Mouse (Mus musculus): ENCODE measurements around the gene Ch25h. TPM values are rescaled to one million over a fixed set of nuclear protein-coding genes. Genes with fewer than 3 reads are reported as not detected.

The Ch25h gene
- 1.2 and 1.6 TPM in 2 replicates for total RNA-seq (2014; rRNA removed)
- polyA plus RNA-seq (2015; fragmentation: Nextera tagmentation; extraction: Ambion mirVana) = 0.76 and 0.96 TPM in 2 replicates

DNA sequence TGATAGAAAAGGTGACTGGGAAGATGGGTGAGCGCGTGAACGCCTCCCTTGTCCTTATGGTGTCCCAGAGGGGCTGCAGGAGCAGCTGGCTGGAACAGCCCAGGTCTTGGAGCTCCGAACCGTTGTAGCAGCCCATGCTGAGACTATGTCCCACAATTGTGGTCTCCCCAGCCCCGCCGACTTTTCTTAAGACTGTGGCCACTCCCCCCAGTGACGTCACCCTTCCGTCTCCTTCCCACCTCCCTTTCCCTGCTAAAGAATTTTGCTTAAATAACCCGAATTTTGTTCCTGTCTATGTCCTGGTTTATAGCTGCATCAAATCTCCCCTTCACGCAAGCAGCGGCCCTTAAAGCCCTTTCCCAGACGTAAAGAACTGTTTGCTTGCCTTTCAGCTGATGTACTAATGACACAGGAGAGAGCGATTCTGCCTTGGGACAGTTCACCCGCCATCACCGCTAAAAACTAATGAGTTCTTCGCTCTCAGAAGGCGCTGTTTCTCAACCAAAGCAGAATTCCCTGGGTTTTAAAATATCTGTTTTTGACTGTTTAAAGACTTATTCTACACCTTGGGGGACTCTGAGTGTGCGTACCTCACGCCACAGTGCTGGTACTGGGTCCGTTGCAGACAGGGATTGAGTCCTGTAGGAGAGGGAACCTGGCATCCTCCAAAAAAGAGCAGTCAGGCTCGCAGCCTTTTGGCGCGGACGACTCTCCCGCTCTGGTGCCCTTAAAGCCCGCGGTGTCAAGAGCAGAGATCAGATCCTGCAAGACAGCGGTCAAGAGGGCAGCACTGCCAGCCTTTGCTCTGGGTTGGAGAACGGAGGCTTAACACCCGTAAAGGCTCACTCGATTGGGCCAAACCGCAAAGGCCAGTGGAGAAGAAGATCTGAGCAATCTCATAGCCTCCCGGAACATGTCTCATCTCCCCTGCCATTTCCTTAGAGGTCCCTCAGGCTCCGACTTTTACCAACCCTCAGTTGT is at the start of gene Ch25h:
Ch25h (minus strand) TSS at position 174 of the 981 bp plus-strand sequence.
- 0 out of 2 replicates have a peak, but pooled peaks cover 11% of the 10 kb centered on the region for H3K27me3 ChIP-seq (ENCODE audit: insufficient read depth, low read length)
- WGBS = 3% methylated on average over 35 of the region's 35 CpGs
- no peak for TF ChIP-seq CTCF (IDR thresholded peaks at IDR 0.05; ENCODE audit: low read depth)
- H3K36me3 ChIP-seq (ENCODE audit: insufficient read depth, low read length) = no peaks in the 10 kb centered on the region
- H3K4me3 ChIP-seq (ENCODE audit: low read length) = peak within 1 kb of the TSS; percentile 48
- DNase-seq (ENCODE audit: low spot score) = peak; percentile 57
- H3K4me2 ChIP-seq (ENCODE audit: low read depth, low read length) = peak within 1 kb of the TSS; percentile 89
- no peaks in the 10 kb centered on the region for H3K9me3 ChIP-seq (ENCODE audit: low read length)
- peak within 1 kb of the TSS; percentile 50; the same call in 1 of the 2 replicates for H3K9ac ChIP-seq (replicated peaks; ENCODE audit: low read length)
- no peaks in the 10 kb centered on the region for H3K4me1 ChIP-seq (ENCODE audit: insufficient read depth, low read length)
- no peak within 1 kb of the TSS for H3K27ac ChIP-seq
- ATAC-seq = peak; percentile 84

DNA sequence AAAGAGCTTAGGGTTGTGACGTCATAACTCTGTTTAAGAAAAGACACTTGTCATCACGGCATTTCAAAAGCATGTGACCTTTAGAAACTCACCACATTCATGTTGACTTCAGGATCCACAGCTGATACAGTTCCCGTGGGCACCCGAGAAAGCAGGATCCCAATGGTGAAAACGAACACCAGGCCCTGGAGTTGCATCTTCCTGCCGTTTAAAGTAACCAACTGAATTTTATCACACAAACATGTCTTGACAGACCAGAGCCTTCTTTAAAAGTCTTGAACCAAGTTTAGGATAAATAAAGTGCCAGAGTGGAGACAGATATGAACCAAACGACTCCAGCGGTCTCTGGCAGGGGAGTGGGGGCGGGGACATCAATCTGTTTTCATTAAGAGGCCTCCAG is 49.7 kb upstream of the Ch25h start:
- H3K4me2 ChIP-seq (ENCODE audit: low read depth, low read length) = no peak overlapping the region
- no peak overlapping the region for H3K27ac ChIP-seq
- H3K4me3 ChIP-seq (ENCODE audit: low read length) = no peak overlapping the region
- no peak for TF ChIP-seq CTCF (IDR thresholded peaks at IDR 0.05; ENCODE audit: low read depth)
- no peaks in the 10 kb centered on the region; the same call in 1 of the 2 replicates for H3K4me1 ChIP-seq (ENCODE audit: insufficient read depth, low read length)
- WGBS = 71% methylated on average over 9 of the region's 9 CpGs
- DNase-seq (ENCODE audit: low spot score) = no peak
- H3K36me3 ChIP-seq (ENCODE audit: insufficient read depth, low read length) = no peaks in the 10 kb centered on the region
- no peaks in the 10 kb centered on the region for H3K9me3 ChIP-seq (ENCODE audit: low read length)
- H3K27me3 ChIP-seq (ENCODE audit: insufficient read depth, low read length) = no peaks in the 10 kb centered on the region
- no peak for ATAC-seq
- no peak overlapping the region for H3K9ac ChIP-seq (replicated peaks; ENCODE audit: low read length)

DNA sequence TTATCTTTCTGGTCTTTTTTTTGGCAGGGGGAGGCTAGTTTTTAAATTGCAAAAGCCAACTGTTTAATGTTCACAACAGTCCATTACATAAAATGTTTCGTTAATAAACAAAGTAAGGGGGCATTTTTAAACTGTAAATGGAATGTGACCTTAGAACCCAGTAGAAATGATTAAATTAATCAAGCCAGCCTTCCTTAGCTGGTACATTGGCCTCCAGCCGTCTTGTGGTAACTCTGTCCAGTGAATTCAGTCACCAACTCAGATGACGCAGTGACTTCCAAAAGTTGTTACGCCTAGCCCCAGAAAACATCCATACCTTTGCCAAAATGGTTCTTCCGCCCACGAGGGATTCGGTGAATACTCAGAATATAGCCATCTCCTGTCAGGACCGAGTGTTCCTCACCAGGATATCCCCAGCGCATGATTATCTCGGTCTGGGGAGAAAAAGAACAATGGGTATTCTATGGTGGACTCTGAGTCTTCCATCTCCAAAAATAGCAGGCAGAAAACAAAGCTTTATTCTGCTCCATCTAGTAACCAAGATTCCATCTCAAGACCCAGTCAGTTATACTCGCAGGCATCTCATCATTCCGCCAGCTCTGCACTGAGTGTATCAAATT is 48.3 kb upstream of the Ch25h start:
- H3K4me2 ChIP-seq (ENCODE audit: low read depth, low read length) = no peak overlapping the region
- DNase-seq (ENCODE audit: low spot score) (no peak), ATAC-seq (no peak)
- 77% methylated on average over 12 of the region's 12 CpGs for WGBS
- H3K9me3 ChIP-seq (ENCODE audit: low read length) = no peaks in the 10 kb centered on the region
- no peaks in the 10 kb centered on the region for H3K27me3 ChIP-seq (ENCODE audit: insufficient read depth, low read length)
- H3K9ac ChIP-seq (replicated peaks; ENCODE audit: low read length) = no peak overlapping the region
- H3K36me3 ChIP-seq (ENCODE audit: insufficient read depth, low read length) = no peaks in the 10 kb centered on the region
- no peaks in the 10 kb centered on the region; the same call in 1 of the 2 replicates for H3K4me1 ChIP-seq (ENCODE audit: insufficient read depth, low read length)
- no peak overlapping the region for H3K27ac ChIP-seq
- no peak for TF ChIP-seq CTCF (IDR thresholded peaks at IDR 0.05; ENCODE audit: low read depth)
- no peak overlapping the region for H3K4me3 ChIP-seq (ENCODE audit: low read length)

DNA sequence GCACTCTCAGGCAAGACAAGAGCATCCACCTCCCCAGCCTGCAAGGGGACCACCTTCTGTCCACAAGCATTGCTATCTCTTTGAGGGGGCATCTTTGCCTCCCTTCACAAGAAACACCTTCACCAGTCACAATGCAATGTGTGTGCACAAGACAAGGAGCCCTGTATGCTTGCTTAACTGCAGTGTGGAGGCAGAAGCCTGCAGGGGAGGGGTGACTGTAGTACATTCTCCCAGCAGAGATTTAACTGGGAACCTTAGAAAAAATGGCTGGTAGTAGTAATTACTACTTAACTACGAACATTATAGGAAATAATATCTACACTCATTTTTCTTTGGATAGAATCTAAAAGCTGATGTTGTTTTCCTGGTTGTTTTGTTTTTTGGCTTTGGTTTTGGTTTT is 47.0 kb upstream of the Ch25h start:
- no peaks in the 10 kb centered on the region for H3K27me3 ChIP-seq (ENCODE audit: insufficient read depth, low read length)
- H3K36me3 ChIP-seq (ENCODE audit: insufficient read depth, low read length) = no peaks in the 10 kb centered on the region
- no peak overlapping the region for H3K4me3 ChIP-seq (ENCODE audit: low read length)
- H3K4me2 ChIP-seq (ENCODE audit: low read depth, low read length) = no peak overlapping the region
- ATAC-seq (no peak), DNase-seq (ENCODE audit: low spot score) (no peak)
- H3K9ac ChIP-seq (replicated peaks; ENCODE audit: low read length) = no peak overlapping the region
- no peaks in the 10 kb centered on the region; the same call in 1 of the 2 replicates for H3K4me1 ChIP-seq (ENCODE audit: insufficient read depth, low read length)
- TF ChIP-seq CTCF (IDR thresholded peaks at IDR 0.05; ENCODE audit: low read depth) = no peak
- no peaks in the 10 kb centered on the region for H3K9me3 ChIP-seq (ENCODE audit: low read length)
- WGBS = 91% methylated on average over 1 of the region's 1 CpGs
- H3K27ac ChIP-seq = no peak overlapping the region

DNA sequence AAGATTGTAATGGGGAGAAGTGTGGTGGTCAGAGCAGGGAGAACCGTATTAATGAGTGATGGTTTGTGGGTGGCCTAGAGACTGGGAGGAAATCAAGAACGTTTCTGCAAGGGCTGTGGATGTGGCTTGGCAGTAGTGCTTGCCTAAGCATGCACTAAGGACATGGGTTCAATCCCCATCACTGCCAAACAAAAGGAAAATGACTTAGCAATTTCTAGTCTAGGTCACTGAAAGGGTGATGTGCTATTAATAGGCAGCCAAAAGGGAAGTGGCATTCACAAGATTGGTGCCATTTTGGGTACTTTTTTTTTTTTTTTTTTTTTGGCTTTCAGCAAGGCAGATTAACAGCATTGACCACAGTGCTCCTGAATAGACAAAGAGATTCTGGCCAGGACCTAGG is 46.4 kb upstream of the Ch25h start:
- no peaks in the 10 kb centered on the region for H3K9me3 ChIP-seq (ENCODE audit: low read length)
- no peak overlapping the region for H3K9ac ChIP-seq (replicated peaks; ENCODE audit: low read length)
- no peak for DNase-seq (ENCODE audit: low spot score)
- no peak for ATAC-seq
- no peak overlapping the region for H3K4me2 ChIP-seq (ENCODE audit: low read depth, low read length)
- TF ChIP-seq CTCF (IDR thresholded peaks at IDR 0.05; ENCODE audit: low read depth) = no peak
- H3K27me3 ChIP-seq (ENCODE audit: insufficient read depth, low read length) = no peaks in the 10 kb centered on the region
- no peaks in the 10 kb centered on the region; the same call in 1 of the 2 replicates for H3K4me1 ChIP-seq (ENCODE audit: insufficient read depth, low read length)
- H3K4me3 ChIP-seq (ENCODE audit: low read length) = no peak overlapping the region
- WGBS = 57% methylated on average over 2 of the region's 2 CpGs
- no peaks in the 10 kb centered on the region for H3K36me3 ChIP-seq (ENCODE audit: insufficient read depth, low read length)
- H3K27ac ChIP-seq = no peak overlapping the region

DNA sequence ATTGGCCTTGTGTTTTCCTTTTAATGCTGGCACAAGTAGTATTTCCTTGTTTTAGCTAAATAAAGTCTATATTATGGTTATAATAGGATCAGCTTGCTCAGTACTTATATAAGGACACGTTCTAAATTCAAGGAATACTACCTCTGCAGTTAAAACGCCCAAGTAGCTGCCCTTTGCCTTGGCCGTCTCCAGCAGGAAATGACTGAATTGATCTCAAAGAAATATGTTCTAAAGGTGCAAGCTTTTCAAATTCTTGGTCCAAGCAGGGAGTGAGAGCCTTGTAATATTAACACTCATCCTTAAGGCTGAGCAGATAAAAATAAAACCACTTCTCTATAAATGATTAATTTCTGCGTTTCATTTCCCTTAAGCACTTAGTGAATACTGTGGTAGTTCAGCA is 45.1 kb upstream of the Ch25h start:
- Histone ChIP-seq H3K9me3 (ENCODE audit: low read length) (no peaks in the 10 kb centered on the region), H3K4me1 (ENCODE audit: insufficient read depth, low read length) (no peaks in the 10 kb centered on the region), H3K4me2 (ENCODE audit: low read depth, low read length) (no peak overlapping the region), H3K4me3 (ENCODE audit: low read length) (no peak overlapping the region), H3K27me3 (ENCODE audit: insufficient read depth, low read length) (no peaks in the 10 kb centered on the region), H3K36me3 (ENCODE audit: insufficient read depth, low read length) (no peaks in the 10 kb centered on the region), H3K27ac (no peak overlapping the region), H3K9ac (replicated peaks; ENCODE audit: low read length) (no peak overlapping the region)
- ATAC-seq (no peak), DNase-seq (ENCODE audit: low spot score) (no peak)
- WGBS = 81% methylated on average over 4 of the region's 4 CpGs
- no peak for TF ChIP-seq CTCF (IDR thresholded peaks at IDR 0.05; ENCODE audit: low read depth)

Data from hindbrain, postnatal 0 days (tissue).